Mouse (Mus musculus) lung, embryonic 15.5 days (tissue): ENCODE measurements around the gene Tmco4. TPM values are rescaled to one million over a fixed set of nuclear protein-coding genes. Genes with fewer than 3 reads are reported as not detected.

Experiments used
- ATAC-seq: fragments of 200-750 bp; cut with Nextera tagmentation; 2 replicates; pipeline ENCODE4 v1.8.0; 2017; ENCODE audit warnings: moderate number of reproducible peaks, borderline replicate concordance; ENCODE audit not compliant: low FRiP score, low TSS enrichment; ENCODE audit errors: extremely low read depth
- H3K27ac ChIP-seq: fragments of 300-500 bp; sonication (generic); 2 replicates; pipeline ENCODE4 v1.5.1; 2015; ENCODE audit warnings: moderate library complexity, mild to moderate bottlenecking, inconsistent platforms
- H3K27me3 ChIP-seq: fragments of 300-500 bp; sonication (generic); 2 replicates; pipeline ENCODE4 v1.6.1; 2015; ENCODE audit warnings: inconsistent platforms
- H3K36me3 ChIP-seq: fragments of 300-500 bp; sonication (generic); 2 replicates; pipeline ENCODE4 v1.6.1; 2015; ENCODE audit warnings: inconsistent platforms
- H3K4me1 ChIP-seq: fragments of 300-500 bp; sonication (generic); 2 replicates; pipeline ENCODE4 v1.6.1; 2015; ENCODE audit warnings: inconsistent platforms
- H3K4me2 ChIP-seq: fragments of 300-500 bp; sonication (generic); 2 replicates; pipeline ENCODE4 v1.6.1; 2015; ENCODE audit warnings: inconsistent platforms, mild to moderate bottlenecking, moderate library complexity
- H3K4me3 ChIP-seq: fragments of 300-500 bp; sonication (generic); 2 replicates; pipeline ENCODE4 v1.5.1; 2015; ENCODE audit warnings: mild to moderate bottlenecking, inconsistent platforms
- H3K9ac ChIP-seq: fragments of 300-500 bp; sonication (generic); 2 replicates; pipeline ENCODE4 v1.6.1; 2015; ENCODE audit warnings: inconsistent platforms
- H3K9me3 ChIP-seq: fragments of 300-500 bp; sonication (generic); 2 replicates; pipeline ENCODE4 v1.6.1; 2016; ENCODE audit warnings: inconsistent platforms
- WGBS: fragments of 180-500 bp; shearing (Covaris S2); methylation state at CpG from one replicate; pipeline ENCODE4 v1.1.7; 2015; 5-methylcytosine and 5-hydroxymethylcytosine counted together
- polyA plus RNA-seq: library from polyadenylated mRNA; unstranded; fragments of >200 nt; fragmentation: Nextera tagmentation; extraction: Ambion mirVana; gene quantifications from 2 replicates; pipeline ENCODE4 v1.2.1, GENCODE M21; 2015

Tmco4 gene
- polyA plus RNA-seq, 1 experiment from 2014 or later = 5.4 TPM

DNA sequence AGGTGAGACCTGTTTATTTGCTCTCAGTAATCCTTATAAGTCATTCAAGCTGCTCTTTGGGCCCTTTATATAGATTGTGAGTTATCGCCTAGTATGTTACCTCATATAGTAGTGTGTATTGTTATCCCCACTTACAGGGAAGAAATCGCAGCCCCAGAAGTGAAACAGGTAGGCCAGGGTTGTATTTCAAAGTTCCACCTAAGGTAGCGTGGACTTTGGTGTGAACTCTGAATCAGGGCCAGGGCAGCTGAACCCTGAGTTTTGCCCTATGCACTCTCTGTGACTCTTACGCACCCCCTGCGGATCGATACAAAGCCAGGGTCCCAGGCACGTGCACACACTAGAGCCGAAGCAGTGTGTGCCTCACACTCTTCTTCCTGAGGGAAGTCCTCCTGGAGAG lies 31.4 kb downstream of the Tmco4 start:
- WGBS = 78% methylated on average over 8 of the region's 8 CpGs
- H3K9ac ChIP-seq = no peak overlapping the region
- no peaks in the 10 kb centered on the region for H3K27me3 ChIP-seq
- H3K4me1 ChIP-seq = no peaks in the 10 kb centered on the region
- H3K9me3 ChIP-seq = no peaks in the 10 kb centered on the region
- H3K36me3 ChIP-seq = no peaks in the 10 kb centered on the region
- no peak overlapping the region for H3K4me2 ChIP-seq
- ATAC-seq = no peak
- no peak overlapping the region for H3K4me3 ChIP-seq
- H3K27ac ChIP-seq = no peak overlapping the region

DNA sequence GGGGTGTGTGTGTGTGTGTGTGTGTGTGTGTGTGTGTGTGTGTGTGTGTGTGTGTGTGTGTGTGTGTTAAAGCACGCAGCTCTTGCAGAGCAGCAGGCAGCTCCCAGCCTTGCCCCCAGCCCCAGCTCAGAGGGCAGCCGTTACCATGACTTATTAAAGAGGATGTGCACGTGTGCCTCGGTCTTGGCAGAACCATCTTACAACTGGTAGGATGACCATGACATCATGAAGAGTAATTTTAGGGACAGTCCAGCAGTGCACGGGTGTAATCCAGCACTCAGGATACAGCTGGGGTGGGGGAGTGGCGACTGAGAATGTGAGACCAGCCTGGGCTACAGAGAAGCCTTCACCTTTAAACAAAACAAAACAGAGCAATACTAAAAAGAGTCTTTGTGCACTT lies 32.5 kb downstream of the Tmco4 start:
- H3K4me2 ChIP-seq = no peak overlapping the region
- WGBS = 48% methylated on average over 5 of the region's 6 CpGs

DNA sequence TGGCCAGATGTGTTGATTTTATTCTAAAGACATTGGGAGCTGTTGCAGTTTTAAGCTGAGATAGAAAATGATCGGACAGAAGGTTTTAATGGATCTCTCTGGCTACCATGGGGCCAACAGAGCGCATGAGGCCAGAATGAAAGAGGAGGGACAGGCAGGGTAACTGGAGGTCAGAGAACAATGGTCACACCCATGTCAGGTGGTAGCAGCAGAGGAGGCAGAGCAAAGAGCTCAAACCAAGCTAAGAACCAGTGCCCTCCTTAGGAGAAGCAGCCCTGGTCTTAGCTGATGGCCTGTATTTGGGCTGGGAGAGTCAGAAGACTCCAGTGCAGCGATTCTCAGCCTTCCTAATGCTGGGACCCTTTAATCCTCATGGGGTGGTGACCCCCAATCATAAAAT lies 34.7 kb downstream of the Tmco4 start:
- Histone ChIP-seq H3K9ac (no peak overlapping the region), H3K27me3 (no peaks in the 10 kb centered on the region), H3K27ac (no peak overlapping the region), H3K4me3 (no peak overlapping the region), H3K4me1 (no peaks in the 10 kb centered on the region), H3K36me3 (no peaks in the 10 kb centered on the region), H3K9me3 (no peaks in the 10 kb centered on the region), H3K4me2 (no peak overlapping the region)
- 88% methylated on average over 3 of the region's 3 CpGs for WGBS
- no peak for ATAC-seq

More for the DNA sequence above, 32.5 kb downstream of the Tmco4 start:
- H3K27me3 ChIP-seq = no peaks in the 10 kb centered on the region
- H3K4me3 ChIP-seq = no peak overlapping the region
- H3K36me3 ChIP-seq = no peaks in the 10 kb centered on the region
- no peaks in the 10 kb centered on the region for H3K4me1 ChIP-seq
- ATAC-seq = no peak
- H3K27ac ChIP-seq = no peak overlapping the region
- H3K9me3 ChIP-seq = no peaks in the 10 kb centered on the region
- H3K9ac ChIP-seq = no peak overlapping the region

DNA sequence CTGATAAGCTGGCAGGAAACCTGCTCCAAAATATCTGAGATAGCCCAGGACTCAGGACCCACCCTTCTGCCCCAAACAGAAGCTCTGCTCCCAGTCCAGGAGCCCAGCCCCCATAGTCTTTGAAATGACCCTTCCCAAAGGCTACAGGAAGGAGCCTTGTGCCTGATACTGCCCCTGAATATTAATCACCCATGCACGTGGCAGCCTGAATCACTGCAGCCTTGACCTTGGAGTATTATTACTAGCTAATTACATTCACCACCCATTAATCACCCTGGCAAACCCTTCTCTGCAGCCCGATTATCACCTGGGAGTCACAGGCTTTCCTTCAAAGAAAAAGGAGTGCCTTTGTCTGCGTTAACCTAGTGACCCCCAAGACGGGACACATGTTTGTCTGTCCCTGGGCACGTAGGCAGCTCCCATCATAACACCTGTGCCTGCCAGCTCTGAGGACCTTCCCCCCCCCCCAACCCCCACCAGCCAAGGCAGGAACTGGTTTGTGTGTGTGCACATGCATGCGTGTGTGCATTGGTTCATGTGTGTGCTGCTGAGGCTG lies 35.4 kb downstream of the Tmco4 start:
- Histone ChIP-seq H3K4me2 (no peak overlapping the region), H3K4me1 (no peaks in the 10 kb centered on the region), H3K27ac (no peak overlapping the region), H3K4me3 (no peak overlapping the region), H3K27me3 (no peaks in the 10 kb centered on the region), H3K9ac (no peak overlapping the region), H3K36me3 (no peaks in the 10 kb centered on the region), H3K9me3 (no peaks in the 10 kb centered on the region)
- WGBS = 25% methylated on average over 6 of the region's 6 CpGs
- ATAC-seq = no peak

DNA sequence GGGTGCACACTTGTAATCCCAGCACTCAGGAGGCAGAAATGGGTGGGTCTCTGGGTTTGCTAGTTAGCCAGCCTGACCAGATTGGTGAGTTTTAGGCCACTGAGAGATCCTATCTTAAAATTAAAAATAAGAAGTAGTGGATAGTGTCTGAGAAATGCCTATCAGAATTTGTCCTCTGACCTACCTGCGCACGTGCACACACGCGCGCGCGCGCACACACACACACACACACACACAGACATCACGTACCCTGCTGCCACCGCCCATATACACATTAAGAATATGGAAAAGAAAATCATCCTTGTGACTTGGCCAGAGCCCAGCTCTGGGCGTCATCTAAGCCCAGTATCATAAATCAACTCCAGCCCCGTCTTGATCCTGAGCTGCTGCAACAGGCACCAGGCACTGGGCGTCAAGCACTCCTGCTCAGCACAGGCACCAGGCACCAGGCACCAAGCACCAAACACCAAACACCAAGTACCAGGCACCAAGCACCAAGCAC lies 38.6 kb downstream of the Tmco4 start:
- H3K9ac ChIP-seq = no peak overlapping the region
- H3K4me1 ChIP-seq = no peaks in the 10 kb centered on the region
- no peak for ATAC-seq
- no peak overlapping the region for H3K4me2 ChIP-seq
- H3K36me3 ChIP-seq = no peaks in the 10 kb centered on the region
- WGBS = 78% methylated on average over 13 of the region's 13 CpGs
- no peaks in the 10 kb centered on the region for H3K27me3 ChIP-seq
- no peak overlapping the region for H3K4me3 ChIP-seq
- no peak overlapping the region for H3K27ac ChIP-seq
- H3K9me3 ChIP-seq = no peaks in the 10 kb centered on the region

DNA sequence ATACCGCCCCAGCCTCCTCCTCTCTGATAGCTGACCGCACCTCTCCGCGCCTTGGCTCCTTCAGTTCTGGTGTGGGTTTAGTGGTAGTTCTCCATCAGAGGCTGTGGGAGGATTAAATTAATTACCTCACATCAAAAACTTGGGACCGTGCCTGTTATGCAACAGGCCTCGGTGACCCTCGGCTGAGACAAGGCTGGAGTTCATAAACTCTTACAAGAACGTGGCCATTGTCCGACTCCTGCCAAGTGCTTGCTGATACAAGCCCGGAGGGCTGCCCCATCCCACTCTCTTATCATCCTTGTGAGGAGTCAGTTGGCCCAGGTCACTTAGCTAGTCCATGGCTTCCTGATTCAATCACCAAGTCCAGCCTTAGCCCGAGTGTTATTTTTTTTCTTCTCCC lies 40.6 kb downstream of the Tmco4 start:
- no peaks in the 10 kb centered on the region for H3K4me1 ChIP-seq
- WGBS = 66% methylated on average over 11 of the region's 11 CpGs
- ATAC-seq = no peak
- H3K4me3 ChIP-seq = no peak overlapping the region
- H3K27ac ChIP-seq = no peak overlapping the region
- H3K9me3 ChIP-seq = no peaks in the 10 kb centered on the region
- H3K9ac ChIP-seq = no peak overlapping the region
- H3K27me3 ChIP-seq = no peaks in the 10 kb centered on the region
- no peaks in the 10 kb centered on the region for H3K36me3 ChIP-seq
- no peak overlapping the region for H3K4me2 ChIP-seq

DNA sequence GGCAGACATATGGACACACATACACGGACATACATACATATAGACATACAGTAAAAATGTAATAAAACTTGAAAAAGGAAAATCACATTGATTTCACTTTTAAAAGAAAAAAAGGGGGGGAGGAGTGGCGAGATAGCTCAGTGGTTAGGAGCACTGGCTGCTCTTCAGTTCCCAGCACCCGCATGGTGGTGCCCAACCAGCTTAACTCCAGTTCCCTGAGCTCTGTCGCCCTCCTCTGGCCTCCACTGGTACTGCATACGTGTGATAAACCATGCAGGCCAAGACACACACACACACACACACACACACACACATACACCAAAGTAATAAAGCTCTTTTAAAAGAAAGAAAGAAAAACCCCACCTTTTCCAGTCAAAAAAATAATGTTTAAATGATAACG lies 42.1 kb downstream of the Tmco4 start:
- ATAC-seq = no peak
- Histone ChIP-seq H3K4me1 (no peaks in the 10 kb centered on the region), H3K9ac (no peak overlapping the region), H3K4me3 (no peak overlapping the region), H3K27me3 (no peaks in the 10 kb centered on the region), H3K4me2 (no peak overlapping the region), H3K36me3 (no peaks in the 10 kb centered on the region), H3K27ac (no peak overlapping the region), H3K9me3 (no peaks in the 10 kb centered on the region)
- 80% methylated on average over 6 of the region's 6 CpGs for WGBS

DNA sequence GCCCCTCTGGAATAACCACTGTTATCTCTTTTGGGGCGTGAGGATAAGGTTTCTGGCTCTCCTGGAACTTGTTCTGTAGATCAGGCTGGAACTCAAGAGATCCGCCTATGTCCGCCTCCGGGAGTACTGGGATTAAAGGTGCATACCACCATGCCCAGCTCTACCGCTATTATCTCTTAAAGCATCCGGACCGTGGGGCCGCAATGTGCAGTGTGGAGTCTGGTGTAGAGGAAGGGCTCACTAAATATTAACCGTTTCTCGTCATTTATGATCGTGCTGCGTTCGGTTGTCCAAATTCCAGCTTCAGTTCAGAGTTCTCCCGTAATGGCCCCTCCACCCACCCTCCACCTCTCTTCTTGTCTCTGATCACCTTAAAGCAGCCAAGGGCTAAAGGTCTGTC lies 45.7 kb downstream of the Tmco4 start:
- 65% methylated on average over 14 of the region's 14 CpGs for WGBS
- Histone ChIP-seq H3K4me1 (no peaks in the 10 kb centered on the region), H3K9me3 (no peaks in the 10 kb centered on the region), H3K9ac (no peak overlapping the region), H3K36me3 (no peaks in the 10 kb centered on the region), H3K4me2 (no peak overlapping the region), H3K4me3 (no peak overlapping the region), H3K27ac (no peak overlapping the region), H3K27me3 (no peaks in the 10 kb centered on the region)
- no peak for ATAC-seq

DNA sequence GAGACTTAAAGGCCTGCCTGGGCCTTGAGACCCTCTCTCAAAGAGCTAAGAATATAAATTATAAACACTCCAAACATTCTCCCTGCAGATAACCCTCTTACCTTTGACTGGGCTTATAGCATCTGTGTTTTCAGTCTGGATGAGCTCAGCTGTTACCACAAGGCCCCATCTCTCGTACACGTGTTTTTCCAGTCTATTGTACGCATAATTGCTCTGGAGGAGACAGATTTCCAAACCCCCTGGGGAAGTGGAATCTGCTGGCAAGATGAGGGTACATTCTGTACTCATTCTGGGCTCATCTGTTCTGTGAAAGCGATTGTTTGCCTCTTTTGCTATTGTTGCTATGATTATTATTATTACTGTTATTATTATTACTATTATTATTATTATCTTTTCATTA lies 46.3 kb downstream of the Tmco4 start:
- 71% methylated on average over 4 of the region's 4 CpGs for WGBS
- Histone ChIP-seq H3K27ac (no peak overlapping the region), H3K9ac (no peak overlapping the region), H3K36me3 (no peaks in the 10 kb centered on the region), H3K27me3 (no peaks in the 10 kb centered on the region), H3K4me1 (no peaks in the 10 kb centered on the region), H3K4me2 (no peak overlapping the region), H3K9me3 (no peaks in the 10 kb centered on the region), H3K4me3 (no peak overlapping the region)
- ATAC-seq = no peak

DNA sequence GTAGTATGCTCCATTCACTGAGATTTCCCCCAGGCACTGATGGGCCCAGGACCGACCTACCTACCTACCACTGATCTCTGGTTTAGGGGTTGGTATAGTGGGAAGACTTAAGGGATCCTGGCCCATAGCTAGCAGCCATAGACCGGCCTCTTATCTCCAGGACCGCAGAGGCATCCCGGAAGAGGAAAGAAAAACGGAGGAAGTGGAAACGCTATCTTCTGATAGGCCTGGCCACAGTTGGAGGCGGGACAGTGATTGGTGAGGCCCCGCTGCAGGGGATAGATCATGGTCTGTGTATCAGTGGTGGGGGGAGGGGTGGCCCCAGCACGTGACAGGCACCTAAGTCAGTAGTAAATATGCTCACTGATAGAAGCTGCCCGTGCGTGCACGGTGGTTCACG lies 46.7 kb downstream of the Tmco4 start:
- Histone ChIP-seq H3K9ac (no peak overlapping the region), H3K4me2 (no peak overlapping the region), H3K4me3 (no peak overlapping the region), H3K36me3 (no peaks in the 10 kb centered on the region), H3K4me1 (no peaks in the 10 kb centered on the region), H3K27me3 (no peaks in the 10 kb centered on the region), H3K9me3 (no peaks in the 10 kb centered on the region), H3K27ac (no peak overlapping the region)
- WGBS = 44% methylated on average over 13 of the region's 13 CpGs
- ATAC-seq = no peak; the same call in 1 of the 2 replicates

DNA sequence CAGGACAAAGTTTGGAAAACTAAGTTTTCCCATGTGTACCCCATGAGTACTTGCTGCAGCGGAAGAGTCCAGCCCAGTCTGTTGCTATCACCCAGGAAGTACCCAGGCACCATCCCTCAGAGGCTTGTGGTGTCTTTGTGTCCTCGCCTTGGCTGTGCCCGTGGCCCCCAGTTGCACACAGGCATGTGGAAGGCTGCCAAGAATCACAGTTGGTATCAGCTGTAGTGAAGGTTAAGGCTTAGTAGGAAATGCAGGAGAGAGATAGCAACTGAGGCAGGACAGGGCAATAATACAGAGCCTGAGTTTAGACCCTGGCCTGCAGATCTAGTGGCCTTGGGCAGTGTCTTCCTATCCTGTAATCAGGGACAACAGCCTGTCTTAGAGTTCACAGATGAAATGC lies 47.7 kb downstream of the Tmco4 start:
- WGBS = 61% methylated on average over 3 of the region's 3 CpGs
- no peaks in the 10 kb centered on the region for H3K4me1 ChIP-seq
- no peaks in the 10 kb centered on the region for H3K27me3 ChIP-seq
- ATAC-seq = no peak
- H3K27ac ChIP-seq = no peak overlapping the region
- H3K4me2 ChIP-seq = no peak overlapping the region
- H3K36me3 ChIP-seq = no peaks in the 10 kb centered on the region
- H3K9me3 ChIP-seq = no peaks in the 10 kb centered on the region
- no peak overlapping the region for H3K4me3 ChIP-seq
- H3K9ac ChIP-seq = no peak overlapping the region

DNA sequence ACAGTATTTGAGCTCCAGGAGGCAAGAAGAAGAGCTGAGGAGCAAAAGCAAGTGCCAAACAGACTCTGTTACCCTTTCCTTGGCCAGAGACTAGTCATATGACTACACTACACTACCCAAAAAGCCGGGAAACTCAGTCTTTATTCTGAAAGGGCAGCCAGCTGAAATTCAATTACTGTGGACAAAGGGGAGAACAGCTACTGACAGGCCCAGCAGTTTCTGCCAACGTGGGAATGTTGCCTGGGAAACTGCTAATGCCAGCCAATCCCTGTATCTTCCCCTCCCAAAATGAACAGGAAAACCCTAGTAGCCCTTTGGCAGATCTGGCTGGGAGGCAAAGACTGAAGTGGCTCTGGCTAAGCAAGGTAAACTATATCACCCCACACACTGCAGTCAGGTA lies 51.7 kb downstream of the Tmco4 start:
- H3K27ac ChIP-seq = no peak overlapping the region
- no peaks in the 10 kb centered on the region for H3K27me3 ChIP-seq
- H3K4me2 ChIP-seq = no peak overlapping the region
- ATAC-seq = no peak
- no peak overlapping the region for H3K4me3 ChIP-seq
- no peaks in the 10 kb centered on the region for H3K4me1 ChIP-seq
- no peaks in the 10 kb centered on the region for H3K9me3 ChIP-seq
- no peaks in the 10 kb centered on the region for H3K36me3 ChIP-seq
- no peak overlapping the region for H3K9ac ChIP-seq
- WGBS = 23% methylated on average over 2 of the region's 2 CpGs

DNA sequence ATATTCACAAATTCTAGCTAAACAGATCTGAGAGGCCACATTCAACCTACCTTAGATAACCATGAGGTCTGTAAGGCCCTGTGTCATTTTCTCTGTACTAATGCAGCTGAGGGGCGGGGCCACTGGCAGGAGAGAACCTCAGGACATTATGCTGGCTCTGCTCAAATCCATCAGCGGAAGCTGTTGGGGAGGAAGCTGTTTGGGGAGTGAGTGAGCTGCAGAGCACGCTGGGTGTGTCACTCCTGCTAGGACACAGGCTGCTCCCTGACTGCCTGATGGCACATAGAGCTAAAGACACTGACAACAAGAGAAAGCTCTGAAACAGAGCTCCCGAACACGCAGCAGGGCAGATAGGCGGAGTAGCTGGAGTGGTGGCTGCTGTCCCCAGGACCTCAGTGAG lies 58.0 kb downstream of the Tmco4 start:
- WGBS = 58% methylated on average over 6 of the region's 6 CpGs
- H3K27me3 ChIP-seq = no peaks in the 10 kb centered on the region
- H3K4me1 ChIP-seq = no peaks in the 10 kb centered on the region
- ATAC-seq = no peak
- no peak overlapping the region for H3K9ac ChIP-seq
- H3K4me2 ChIP-seq = no peak overlapping the region
- no peak overlapping the region for H3K4me3 ChIP-seq
- no peaks in the 10 kb centered on the region for H3K9me3 ChIP-seq
- H3K36me3 ChIP-seq = no peaks in the 10 kb centered on the region
- no peak overlapping the region for H3K27ac ChIP-seq
